ENCODE assay signal across 26 mouse cellular contexts in genomic region chr13:120259718-120260117, GRCm38 (mm10). TPM values are rescaled to one million over a fixed set of nuclear protein-coding genes. Genes with fewer than 3 reads are reported as not detected.
"Had no signal": no experiment of that assay in that cellular context is flagged by ENCODE, and none has a peak within 500 bp of the region (broad histone marks: within the 10 kb centered on the region; RNA-seq: fewer than 3 reads in every experiment).

No protein-coding gene starts in this region.

RNA-seq across cellular contexts. Expression of gene AF067061, which starts 3.2 kb away (rescaled TPM):
- total RNA-seq: layer of hippocampus, adult 18-20 months; layer of hippocampus, postnatal 10 days; layer of hippocampus, postnatal 36 days; left cerebral cortex, adult 2 months; left cerebral cortex, postnatal 10 days; left cerebral cortex, postnatal 36 days; liver, adult 2 months; megakaryocyte-erythroid progenitor cell, adult 5-6 weeks; midbrain, postnatal 0 days had no signal
- polyA plus RNA-seq: intestine, embryonic 16.5 days; kidney, embryonic 16.5 days; limb, embryonic 11.5 days; limb, embryonic 14.5 days; liver, adult 2 months; liver, embryonic 13.5 days; liver, embryonic 16.5 days; lung, embryonic 14.5 days; lung, postnatal 0 days; macrophage; midbrain, embryonic 11.5 days; midbrain, embryonic 14.5 days; midbrain, postnatal 0 days; myocyte; neural tube, embryonic 11.5 days; neural tube, embryonic 14.5 days; stomach, embryonic 14.5 days; stomach, postnatal 0 days; thymus, postnatal 0 days had no signal

RNA-seq across cellular contexts. Expression of gene Gm21731, which starts 20.8 kb away (rescaled TPM):
- total RNA-seq: layer of hippocampus, adult 18-20 months; layer of hippocampus, postnatal 10 days; layer of hippocampus, postnatal 36 days; left cerebral cortex, adult 2 months; left cerebral cortex, postnatal 10 days; left cerebral cortex, postnatal 36 days; liver, adult 2 months; megakaryocyte-erythroid progenitor cell, adult 5-6 weeks; midbrain, postnatal 0 days had no signal
- polyA plus RNA-seq: intestine, embryonic 16.5 days; kidney, embryonic 16.5 days; limb, embryonic 11.5 days; limb, embryonic 14.5 days; liver, adult 2 months; liver, embryonic 13.5 days; liver, embryonic 16.5 days; lung, embryonic 14.5 days; lung, postnatal 0 days; macrophage; midbrain, embryonic 11.5 days; midbrain, embryonic 14.5 days; midbrain, postnatal 0 days; myocyte; neural tube, embryonic 11.5 days; neural tube, embryonic 14.5 days; stomach, embryonic 14.5 days; stomach, postnatal 0 days; thymus, postnatal 0 days had no signal

RNA-seq across cellular contexts. Expression of gene BC147527, which starts 40.5 kb away (rescaled TPM):
- total RNA-seq: layer of hippocampus, adult 18-20 months; layer of hippocampus, postnatal 10 days; layer of hippocampus, postnatal 36 days; left cerebral cortex, adult 2 months; left cerebral cortex, postnatal 10 days; left cerebral cortex, postnatal 36 days; midbrain, postnatal 0 days had no signal
- polyA plus RNA-seq: kidney, embryonic 16.5 days; liver, adult 2 months; midbrain, embryonic 11.5 days; midbrain, postnatal 0 days; myocyte; neural tube, embryonic 11.5 days; neural tube, embryonic 14.5 days had no signal

RNA-seq across cellular contexts. Expression of gene Gm21762, which starts 44.0 kb away (rescaled TPM):
- total RNA-seq: layer of hippocampus, adult 18-20 months; layer of hippocampus, postnatal 10 days; layer of hippocampus, postnatal 36 days; left cerebral cortex, adult 2 months; left cerebral cortex, postnatal 10 days; left cerebral cortex, postnatal 36 days; megakaryocyte-erythroid progenitor cell, adult 5-6 weeks; midbrain, postnatal 0 days had no signal
- polyA plus RNA-seq: intestine, embryonic 16.5 days; kidney, embryonic 16.5 days; limb, embryonic 11.5 days; limb, embryonic 14.5 days; liver, embryonic 13.5 days; liver, embryonic 16.5 days; lung, embryonic 14.5 days; lung, postnatal 0 days; midbrain, embryonic 11.5 days; midbrain, embryonic 14.5 days; midbrain, postnatal 0 days; myocyte; neural tube, embryonic 11.5 days; neural tube, embryonic 14.5 days; stomach, embryonic 14.5 days; stomach, postnatal 0 days had no signal

RNA-seq across cellular contexts. Expression of gene Tcstv3, which starts 57.0 kb away (rescaled TPM):
- total RNA-seq: layer of hippocampus, adult 18-20 months; layer of hippocampus, postnatal 10 days; layer of hippocampus, postnatal 36 days; left cerebral cortex, adult 2 months; left cerebral cortex, postnatal 10 days; left cerebral cortex, postnatal 36 days; liver, adult 2 months; megakaryocyte-erythroid progenitor cell, adult 5-6 weeks; midbrain, postnatal 0 days had no signal
- polyA plus RNA-seq: intestine, embryonic 16.5 days; kidney, embryonic 16.5 days; limb, embryonic 11.5 days; limb, embryonic 14.5 days; liver, adult 2 months; liver, embryonic 13.5 days; liver, embryonic 16.5 days; lung, embryonic 14.5 days; lung, postnatal 0 days; macrophage; midbrain, embryonic 11.5 days; midbrain, embryonic 14.5 days; midbrain, postnatal 0 days; myocyte; neural tube, embryonic 11.5 days; neural tube, embryonic 14.5 days; stomach, embryonic 14.5 days; stomach, postnatal 0 days; thymus, postnatal 0 days had no signal
